Mouse (Mus musculus) right cerebral cortex, postnatal 10 days (tissue): ENCODE results near the gene Hmga1.

Source experiments
- DNase-seq, 2 experiments: peaks; one replicate each; pipeline ENCODE4 v3.0.0; 2021; ENCODE audit warnings: low spot score in 2 of 2

Hmga1 gene

DNA sequence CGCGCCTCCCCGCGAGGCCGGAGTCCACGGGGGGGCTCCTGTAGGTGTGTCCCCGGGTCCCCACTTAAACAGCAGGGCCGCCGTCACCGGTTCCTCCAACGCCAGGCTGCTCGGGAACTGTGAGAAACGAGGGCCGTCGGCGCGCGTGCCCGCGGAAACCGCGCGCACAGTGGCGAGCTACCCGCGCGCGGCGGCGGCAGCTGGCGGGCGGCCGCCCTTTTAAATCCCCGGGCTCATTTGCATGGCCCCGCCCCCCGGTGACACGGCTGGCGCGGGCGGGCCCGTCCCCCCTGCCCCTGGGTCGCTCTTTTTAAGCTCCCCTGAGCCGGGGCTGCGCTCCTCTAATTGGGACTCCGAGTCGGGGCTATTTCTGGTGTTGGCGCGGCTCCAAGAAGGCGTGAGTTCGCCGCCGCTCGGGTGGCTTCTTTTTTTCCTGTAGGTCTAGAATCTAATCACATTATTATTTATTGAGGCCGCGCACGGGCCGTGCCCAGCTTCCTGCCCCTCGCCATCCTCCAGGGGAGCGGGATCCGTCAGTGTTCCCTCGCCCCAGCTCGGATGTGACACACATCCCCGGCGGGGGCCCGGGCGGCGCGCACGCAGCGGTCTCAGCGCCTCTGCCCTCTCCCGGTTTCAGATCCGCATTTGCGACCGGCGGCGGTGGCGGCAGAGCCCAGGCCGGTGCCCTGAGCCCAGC is at the start of gene Hmga1:
Gene Hmga1 (plus strand): TSS at position 183 of the 697 bp plus-strand sequence.
- peak; percentile 90 to 91 for DNase-seq

DNA sequence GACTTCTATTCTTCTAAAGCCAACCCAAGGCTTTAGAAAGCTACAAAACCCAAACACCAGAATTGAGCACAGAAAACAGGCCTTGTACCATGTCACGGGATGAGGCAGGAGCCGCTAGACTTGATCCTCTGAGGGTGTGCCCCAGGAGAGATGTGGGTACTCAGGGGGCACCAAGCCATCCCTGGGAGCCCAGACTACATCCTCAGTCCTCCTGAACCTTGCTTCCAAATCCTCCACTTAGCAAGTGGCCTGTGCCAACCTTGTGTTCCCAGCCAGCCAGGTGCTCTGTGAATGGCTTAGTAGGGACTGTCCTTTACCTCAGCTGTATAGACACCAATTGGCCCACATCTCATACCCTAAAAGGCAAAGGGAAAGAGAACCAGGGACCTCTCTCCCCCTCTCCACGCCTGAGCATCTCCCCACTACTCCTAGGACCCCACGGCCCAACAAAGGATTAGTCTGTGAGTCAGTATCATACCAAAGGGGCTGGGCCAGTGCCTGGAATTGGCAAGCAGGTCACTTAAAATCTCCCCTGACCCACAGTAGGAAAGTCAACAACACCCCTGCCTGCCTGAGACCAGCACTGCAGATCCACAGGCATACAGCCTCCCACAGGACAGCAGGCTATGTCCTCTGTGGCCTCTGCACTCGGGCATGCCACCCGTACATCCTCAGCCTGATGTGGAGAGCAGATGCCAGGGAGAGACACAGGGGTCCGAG is 49.3 kb upstream of the Hmga1 start:
- no peak for DNase-seq

DNA sequence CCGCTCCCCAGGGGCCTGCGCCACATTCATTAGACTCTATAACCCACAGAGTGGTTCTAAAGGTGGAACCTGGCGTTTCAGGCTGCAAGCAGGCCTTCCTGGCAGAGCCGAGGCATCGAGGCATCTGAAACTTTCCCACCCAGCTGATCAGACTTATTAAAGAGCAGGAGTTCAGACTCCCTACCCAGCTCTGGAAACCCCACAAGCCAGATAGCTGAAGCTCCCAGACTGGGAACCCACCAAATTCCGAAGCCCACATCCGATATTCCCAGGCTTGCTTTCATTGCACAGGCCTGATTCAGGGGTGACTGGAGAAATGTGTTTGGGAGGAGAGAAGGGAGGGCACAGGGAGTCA is 48.7 kb upstream of the Hmga1 start:
- no peak for DNase-seq

DNA sequence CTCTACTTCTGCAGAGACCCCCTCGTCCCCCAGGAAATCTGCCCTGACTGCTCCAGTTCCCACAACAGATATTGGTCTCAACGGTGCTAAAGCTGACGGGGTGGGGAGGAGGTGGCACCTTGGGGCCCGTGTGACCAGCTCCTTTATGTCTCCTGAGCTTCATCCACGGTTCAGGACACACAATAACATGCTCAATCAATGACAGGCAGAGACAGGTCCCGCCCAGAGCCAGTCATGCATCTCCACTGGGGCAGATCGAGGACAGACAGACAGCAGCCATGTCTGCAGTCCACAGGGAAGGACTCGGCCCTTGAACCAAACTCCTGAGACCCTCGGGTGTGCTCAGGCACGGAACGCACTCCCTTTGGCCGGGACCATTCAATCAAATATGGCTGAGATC is 48.3 kb upstream of the Hmga1 start:
- no peak for DNase-seq

DNA sequence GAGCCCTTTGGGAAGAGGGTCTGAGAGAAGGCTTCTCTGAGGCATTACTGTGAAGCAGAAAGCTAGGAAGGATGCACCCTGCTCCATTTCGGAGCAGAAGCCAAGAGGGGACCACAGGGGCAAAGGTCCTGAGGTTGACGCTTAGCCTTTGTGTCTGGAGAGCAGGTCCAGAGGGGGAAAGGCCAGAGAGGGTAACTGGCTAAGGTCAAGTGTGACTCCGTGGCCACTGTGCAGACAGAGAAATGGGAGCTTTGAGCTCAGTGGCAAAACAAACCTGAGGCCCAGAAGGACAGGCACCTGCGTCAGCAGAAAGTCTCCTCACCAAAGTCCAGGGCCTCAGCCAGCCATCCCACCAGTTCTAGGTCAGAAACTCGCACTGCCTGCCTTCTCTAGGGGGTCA is 47.8 kb upstream of the Hmga1 start:
- DNase-seq, result no peak

DNA sequence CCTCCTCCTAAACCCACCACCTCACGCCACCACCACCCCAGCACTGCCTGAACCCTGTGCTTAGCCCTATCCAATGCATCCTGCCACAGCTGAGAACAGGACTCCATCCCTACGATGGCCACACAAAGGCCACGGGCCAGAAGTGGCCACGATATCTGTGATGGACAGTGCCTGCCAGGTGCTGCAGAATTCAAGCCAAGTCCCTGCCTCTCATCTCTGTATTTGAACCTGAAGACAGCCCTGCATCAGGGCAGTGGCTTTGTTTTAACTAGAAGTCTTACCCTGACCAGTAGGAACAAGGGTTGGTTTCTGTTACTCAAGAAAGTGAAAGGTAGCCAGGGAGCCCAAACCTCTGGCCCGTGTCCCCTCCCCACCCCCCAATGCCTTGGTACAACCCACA is 47.2 kb upstream of the Hmga1 start:
- DNase-seq, result no peak

DNA sequence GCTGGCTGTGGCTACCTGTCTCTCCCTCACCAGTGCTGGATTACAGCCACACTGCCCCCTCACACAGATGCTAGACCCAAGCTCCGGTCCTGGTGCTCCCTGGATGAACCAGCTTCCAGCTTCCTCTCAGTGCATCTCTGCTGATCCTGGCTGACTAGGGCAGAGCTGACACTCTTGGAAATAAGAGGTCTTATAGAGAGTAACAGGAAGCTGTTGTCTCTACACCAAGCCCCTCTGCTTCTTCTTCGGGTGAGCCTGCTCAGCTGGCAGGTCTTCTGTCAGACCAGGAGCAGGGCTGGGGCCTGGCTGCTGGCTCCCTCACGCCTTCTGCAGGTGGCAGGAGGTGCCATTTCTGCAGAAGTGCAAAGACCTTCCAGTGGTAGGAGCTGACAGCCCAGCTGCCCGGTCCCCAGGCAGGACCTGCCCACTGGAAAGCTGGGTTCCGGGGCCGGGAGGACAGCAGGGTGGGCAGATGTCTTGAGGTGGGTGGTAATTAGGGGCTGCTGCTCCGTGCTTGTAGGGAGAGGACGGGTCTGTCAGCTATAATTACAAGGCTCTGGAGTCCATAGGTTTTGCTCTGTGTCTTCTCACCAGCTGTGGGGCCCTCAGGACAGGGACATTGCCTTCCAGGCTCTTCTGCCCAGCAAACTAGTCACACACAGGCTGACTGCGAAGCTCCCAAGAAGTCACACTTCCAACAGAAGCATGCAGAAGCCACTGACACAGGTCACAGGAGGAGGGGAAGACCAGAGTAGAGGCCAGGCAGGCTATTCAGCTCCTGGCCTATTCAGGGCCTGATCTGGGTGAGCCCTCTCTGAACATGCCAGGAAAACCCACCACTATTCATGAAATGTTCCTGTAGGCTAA is 45.8 kb upstream of the Hmga1 start:
- no peak for DNase-seq

DNA sequence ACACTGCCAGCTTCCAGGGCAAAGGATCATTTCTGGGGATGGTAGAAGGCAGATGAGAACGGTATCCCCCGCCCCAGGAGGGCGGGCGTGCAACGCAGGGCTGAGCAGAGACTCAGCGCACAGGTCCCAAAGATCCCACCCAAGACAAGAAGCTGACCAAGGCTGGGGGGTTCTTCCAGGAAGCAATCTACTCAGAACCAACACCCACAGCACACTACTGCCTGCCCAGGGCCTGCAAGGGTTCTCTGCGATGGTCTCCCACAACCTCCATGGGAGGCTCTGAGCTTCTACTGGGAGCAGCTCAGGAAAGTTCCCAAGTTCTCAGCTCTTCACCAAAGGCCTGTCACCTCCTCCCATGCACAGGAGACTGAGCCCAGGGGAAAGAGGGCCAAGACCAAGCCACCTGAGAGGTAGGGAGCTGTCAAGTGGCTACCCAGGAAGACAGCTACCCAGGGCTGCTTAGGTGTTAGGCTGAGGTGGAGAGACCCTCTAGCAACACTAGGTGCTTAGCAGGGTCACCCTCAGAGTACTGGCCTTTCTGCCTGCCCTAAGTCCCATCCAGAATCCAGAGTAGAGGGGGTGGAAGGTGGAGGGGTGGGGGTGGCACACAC is 45.1 kb upstream of the Hmga1 start:
- no peak for DNase-seq

DNA sequence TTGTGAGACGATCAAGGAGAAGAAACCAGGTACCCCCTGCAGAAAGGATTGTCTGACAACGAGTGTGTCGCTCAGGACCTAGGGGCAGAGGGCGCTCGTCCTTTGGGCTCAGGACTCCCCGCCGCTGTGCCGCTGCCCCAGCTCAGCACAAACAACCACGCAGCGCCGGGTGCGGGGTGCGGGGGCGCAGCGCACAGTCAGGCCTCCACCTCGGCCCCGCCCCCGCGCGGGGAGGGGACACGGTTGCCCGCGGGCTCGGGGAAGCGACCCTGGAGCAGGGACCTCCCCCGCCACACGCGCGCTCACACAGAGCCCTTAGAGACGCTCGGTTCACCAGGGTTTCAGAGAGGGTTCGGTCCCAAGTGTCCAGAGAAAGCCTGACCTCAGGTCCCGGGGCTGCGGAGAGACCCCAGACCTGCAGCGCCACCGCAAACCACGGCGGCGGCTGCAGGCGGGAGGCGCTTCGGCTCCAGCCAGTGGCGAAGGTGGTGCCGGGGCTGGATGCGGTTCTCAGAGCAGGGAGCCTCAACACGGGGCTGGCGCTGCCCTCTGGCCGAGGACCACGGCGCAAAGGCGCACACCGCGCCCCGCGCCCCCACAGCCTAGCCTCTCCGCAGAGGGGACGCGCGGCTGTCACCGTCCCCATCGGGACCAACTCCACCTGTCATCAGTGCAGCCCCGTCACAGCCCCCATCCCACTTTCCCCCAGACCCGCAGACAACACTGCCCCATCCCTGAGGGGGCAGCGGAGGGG is 44.3 kb upstream of the Hmga1 start:
- peak; percentile 60 to 62 for DNase-seq

DNA sequence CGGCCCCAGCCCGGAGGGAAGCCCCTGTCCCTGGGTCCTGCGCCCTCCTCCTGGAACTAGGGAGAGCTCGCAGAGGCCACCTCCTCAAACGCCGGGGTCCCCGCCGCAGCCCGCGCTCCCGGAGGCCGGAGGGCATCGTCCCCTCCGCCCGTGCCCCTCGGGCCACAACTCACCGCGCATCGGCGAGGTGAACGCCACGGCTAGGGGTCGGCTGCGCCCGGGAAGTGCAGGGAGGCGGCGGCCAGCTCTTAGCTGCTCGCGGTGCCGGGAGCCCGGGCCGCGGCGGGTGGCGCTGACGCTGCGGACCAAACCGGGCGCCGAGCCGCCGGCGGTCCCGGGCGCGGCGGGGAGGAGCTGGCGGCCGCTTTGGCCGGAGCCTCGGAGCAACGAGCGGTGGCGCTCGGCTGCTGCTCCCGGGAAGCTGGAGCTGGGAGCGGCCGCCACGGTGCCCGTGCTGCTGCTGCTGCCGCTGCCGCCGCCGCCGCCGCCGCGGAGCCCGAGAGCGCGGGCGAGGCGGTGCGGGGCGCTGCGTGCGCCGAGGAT is 43.6 kb upstream of the Hmga1 start:
- no peak for DNase-seq

DNA sequence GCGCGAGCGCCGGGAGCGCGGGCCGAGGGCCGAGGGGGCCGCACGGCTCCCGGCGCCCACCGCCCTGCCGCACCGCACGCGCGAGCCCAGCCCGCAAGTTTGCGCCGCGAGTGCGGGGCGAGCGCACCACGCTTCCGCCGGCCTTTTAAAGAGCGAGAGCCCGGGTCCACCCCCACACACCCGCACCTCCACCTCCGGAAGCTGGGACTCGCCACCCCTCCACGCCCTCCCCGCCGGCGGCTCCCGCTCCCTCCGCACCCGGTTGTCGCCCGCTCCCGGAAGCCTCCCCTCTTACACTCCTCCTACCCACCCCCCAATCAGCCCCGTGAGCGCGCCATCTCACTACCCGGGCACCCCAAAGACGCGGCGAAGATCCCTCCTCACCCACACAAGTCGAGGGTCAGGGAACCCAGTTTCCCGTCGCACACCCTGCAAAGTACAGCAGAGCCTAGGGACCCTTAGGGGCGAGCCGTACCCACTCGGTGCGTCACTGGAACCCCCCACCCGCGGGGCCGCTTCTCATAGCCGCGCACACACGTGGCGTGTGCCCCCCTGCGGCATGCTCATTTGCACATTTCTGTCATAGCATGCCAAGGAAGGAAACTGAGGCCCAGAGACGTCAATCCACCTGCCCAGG is 42.9 kb upstream of the Hmga1 start:
- DNase-seq, result peak; percentile 52 to 56

DNA sequence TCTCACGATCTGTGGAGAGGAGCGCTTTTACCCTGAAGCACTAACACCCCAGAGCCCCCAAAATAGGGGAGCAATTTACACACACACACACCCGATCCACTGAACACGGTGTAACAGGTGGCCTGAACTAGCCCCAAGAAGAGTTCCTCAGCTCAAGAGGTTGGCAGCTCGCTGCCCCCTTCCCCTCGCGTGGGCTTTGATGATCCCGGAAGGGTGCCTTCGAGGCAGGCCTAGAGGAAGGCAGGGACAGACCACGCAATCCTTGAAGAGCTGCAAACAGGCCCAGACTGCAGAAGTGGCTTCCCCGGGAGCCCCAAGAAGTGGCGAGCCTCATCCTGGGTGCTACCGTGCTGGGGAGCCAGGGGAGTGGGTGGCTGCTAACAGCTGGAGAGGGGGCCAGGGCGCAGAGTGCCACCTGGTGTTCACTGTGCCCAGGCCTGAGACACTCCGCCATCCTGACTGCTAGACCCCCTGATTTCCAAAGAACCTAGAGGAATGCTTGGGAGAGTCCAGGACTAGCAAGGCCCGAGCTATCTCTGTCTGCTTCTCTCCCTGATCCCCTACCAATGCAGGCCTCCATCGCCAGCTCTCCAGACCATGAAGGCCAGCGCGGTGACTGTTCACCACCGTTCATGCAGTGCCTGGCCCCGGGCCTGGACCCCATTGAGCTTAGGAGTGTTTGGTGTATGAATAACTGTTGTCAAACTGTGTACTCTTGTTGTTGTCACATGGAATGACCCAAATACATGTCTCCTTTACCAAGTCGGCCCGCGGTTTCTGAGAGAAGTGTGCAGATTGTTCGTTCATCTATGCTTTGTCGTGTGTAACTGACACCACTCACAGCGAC is 42.2 kb upstream of the Hmga1 start:
- peak in 1 of 2 experiments; percentile 65 for DNase-seq

DNA sequence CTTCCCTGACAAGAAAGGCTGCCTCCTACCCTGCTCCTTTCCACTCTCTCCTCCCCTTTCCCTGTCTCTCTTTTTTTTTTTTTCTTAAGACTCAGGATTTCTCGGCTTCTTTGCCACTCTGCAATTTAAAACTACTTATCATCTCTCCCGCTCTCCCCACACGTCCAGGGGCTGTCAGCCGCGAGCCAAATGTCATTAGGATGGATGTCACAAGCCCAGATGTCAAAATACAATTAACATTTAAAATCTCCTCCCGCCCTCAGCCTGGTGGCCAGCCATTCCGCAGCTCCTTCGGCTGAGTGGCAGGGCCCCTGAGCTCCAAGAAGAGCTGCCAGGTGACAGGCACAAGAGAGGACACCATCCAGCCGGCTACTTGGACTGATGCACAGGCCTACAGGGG is 38.0 kb upstream of the Hmga1 start:
- DNase-seq, result no peak

DNA sequence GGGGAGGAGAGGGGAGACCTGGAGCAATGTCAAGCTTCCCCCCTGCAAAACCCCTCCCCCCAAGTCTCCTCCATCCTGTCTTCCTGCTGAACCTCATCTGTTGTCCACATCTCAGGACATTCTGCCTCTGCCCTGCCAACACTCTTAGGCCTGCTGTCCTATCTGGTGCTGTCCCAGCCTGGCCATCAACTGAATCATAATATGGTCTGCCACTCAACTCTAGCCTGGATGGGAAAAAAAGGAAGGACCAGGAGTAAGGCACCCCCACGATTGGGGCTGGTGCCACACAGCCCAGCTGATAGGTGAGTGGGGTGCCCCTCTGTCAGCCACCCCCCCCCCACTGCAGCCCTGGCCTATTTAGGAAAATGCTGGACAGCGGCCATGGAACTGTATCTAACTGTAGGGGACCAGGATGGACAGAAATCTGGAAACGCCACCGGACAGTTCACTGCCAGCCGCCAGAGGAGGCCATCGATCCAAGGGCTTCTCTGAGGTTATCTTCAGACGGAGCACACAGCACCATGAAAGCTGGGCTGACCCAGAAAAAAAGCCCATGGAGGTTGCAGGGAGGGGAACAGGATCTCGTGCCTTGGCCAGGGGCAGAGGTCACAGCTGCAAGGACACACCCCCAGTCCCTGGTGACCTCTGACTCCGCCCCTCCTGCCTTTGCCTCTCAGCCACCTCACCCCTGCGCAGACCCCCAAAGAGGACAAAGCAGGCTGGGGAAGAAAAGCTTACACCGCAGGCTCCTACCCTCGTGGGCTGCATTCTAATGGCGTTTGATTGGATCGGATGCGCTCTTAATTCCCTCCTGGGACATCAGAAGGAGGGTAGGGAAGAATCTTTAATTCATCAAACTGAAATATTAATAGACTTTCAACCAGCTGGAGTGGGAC is 37.3 kb upstream of the Hmga1 start:
- no peak for DNase-seq

DNA sequence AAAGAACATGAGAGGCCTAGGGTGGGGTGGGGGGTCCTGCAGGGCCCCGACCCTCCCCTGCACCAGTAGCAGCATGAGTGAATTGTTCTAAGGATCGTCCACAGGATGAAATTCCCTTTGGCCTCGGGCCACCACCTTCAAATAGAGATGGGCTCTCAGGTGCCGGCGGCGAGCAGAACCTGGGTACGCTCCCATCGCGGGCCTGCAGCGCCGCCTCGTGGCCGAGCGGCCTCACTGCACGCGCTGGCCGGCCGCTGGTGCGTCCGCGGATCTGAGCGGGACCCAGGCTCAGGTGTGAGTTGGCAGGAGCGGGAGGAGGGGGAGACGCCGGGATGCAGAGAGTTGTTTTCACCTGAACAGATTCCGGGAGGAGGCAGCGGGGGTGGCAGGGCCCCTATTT is 35.7 kb upstream of the Hmga1 start:
- peak; percentile 58 to 69 for DNase-seq

DNA sequence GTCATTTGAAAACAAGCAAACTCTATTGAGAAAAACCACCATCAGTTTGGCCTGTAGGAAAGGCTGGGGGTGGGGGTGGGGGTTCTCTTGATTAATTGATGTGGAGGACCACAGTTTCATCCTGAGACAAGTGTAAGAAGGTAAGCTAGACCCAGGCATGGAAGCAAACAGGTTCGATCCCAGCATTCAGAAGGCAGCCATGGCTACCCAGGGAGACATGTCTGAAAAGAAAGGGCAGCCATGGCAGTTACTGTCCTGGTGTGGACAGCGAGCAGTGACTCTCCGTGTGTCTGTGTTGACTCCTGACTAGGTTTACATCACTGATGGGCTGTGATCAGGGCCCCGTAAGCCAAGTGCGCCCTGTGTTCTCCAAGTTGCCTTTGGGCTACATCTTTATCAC is 35.0 kb upstream of the Hmga1 start, which contains the start of gene Grm4:
Gene Grm4 (minus strand): TSS at position 101 of the 400 bp plus-strand sequence.
- DNase-seq, result no peak

DNA sequence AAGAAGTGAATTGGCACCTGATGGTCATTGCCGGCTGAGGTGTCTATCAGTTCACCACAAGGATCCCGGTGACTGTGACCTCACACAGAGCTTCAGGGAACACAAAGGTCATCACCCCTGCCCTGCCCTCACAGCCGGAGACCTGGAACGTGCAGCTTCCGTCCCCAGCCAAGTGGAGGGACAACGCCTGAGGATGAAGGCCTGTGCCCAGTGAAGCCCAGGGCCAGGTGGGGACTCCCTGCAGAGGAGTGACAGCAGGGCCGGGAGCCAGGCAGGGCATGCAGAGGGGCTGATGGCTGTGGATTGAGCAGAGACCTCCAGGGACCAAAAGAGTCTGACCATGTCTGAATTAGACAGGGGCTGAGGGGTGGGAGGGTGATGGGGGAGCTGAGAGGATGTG is 33.2 kb upstream of the Hmga1 start:
- DNase-seq, result no peak

DNA sequence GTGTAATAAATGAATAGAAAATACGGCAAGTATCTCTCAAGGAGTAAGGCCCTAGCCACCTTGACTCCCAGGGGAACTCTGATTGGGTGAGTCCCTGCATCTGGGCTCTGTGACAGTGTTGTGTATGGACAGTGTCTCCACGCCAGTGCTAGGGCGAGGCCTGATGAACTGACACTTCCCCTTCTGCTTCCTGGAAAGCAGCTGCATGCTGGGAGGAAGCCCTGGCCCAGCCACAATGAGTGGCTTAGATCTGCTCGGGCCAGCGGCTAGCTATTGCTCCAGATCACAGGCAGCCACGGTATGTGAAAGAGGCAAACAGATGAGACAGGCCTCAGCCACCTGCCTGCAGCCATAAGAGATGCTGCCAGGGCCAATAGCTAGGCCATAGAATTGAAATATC is 29.1 kb upstream of the Hmga1 start:
- DNase-seq, result no peak

DNA sequence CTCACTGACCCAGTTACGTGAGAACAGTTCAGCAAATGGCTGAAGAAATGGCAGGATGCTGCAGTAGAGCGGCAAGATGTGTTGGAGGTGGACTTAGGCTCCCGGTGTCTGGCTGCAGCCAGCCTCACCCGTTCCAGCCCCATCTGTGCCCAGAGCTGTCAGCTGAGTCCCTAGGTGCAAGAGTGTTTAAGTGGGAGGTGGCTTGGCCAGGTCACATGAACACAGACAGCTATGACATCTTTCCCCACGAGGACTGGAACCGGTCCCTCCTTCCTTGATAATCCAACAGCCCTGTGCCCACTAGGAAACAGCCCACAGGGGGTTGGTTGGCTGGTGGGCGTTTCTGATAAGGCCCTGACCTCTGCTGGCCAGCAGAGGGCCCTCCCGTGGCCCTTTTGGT is 28.3 kb upstream of the Hmga1 start:
- no peak for DNase-seq
